Mouse (Mus musculus): ENCODE results near the gene Ush1c.

DNA sequence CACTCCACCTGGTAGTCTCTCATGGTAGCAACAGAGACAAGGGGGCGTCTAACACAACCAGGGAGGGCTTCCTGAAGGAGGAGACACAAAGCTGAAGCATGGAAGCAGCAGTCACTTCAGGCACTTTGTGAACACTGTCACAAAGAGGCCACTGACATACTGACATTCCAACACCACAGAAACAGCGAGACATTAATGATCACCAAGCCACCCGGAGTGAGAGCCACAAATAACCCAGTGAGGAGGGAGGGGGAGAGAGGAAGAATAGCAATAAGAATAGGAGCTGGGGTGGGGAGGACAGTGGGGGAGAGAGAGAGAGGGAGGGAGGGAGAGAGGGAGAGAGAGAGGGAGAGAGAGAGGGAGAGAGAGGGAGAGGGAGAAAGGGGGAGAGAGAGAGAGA lies 76.7 kb downstream of the Ush1c start:
- TF ChIP-seq E2F4 (IDR thresholded peaks at IDR 0.05; ENCODE audit: borderline replicate concordance, low read depth, low read length) (no peak), POLR2A (IDR thresholded peaks at IDR 0.05; ENCODE audit: control insufficient read depth in 1 of 2, insufficient read depth in 1 of 2, low read depth in 1 of 2, low read length in 2 of 2, poor library complexity in 1 of 2) (no peak), NELFE (IDR thresholded peaks at IDR 0.05; ENCODE audit: low read depth, low read length) (no peak), EP300 (IDR thresholded peaks at IDR 0.05; ENCODE audit: low read depth in 1 of 2, low read length in 2 of 2) (no peak), CHD2 (IDR thresholded peaks at IDR 0.05; ENCODE audit: low read length) (no peak), CTCF (IDR thresholded peaks at IDR 0.05 in 2 of 3, conservative IDR thresholded peaks at IDR 0.05 in 1 of 3; ENCODE audit: control insufficient read depth in 1 of 3, insufficient read depth in 1 of 3, low read depth in 2 of 3, low read length in 3 of 3, poor library complexity in 1 of 3, severe bottlenecking in 1 of 3) (no peak), ELF1 (IDR thresholded peaks at IDR 0.05; ENCODE audit: low read depth, low read length) (no peak), MYB (IDR thresholded peaks at IDR 0.05; ENCODE audit: low read depth, low read length) (no peak), BHLHE40 (IDR thresholded peaks at IDR 0.05; ENCODE audit: borderline replicate concordance, low read depth, low read length) (no peak), MYC (IDR thresholded peaks at IDR 0.05; ENCODE audit: low read depth, low read length) (no peak), TAL1 (IDR thresholded peaks at IDR 0.05; ENCODE audit: low read length) (no peak), GATA1 (IDR thresholded peaks at IDR 0.05; ENCODE audit: low read depth, low read length) (no peak), ZNF384 (IDR thresholded peaks at IDR 0.05; ENCODE audit: low read depth, low read length) (no peak), NRF1 (IDR thresholded peaks at IDR 0.05; ENCODE audit: insufficient read depth, low read depth, low read length, poor library complexity, severe bottlenecking) (no peak)
